Mouse (Mus musculus) kidney, adult 8-10 months (tissue): ENCODE results near the gene Hrh1.

Experiments used
- DNase-seq, 2 experiments: peaks; one replicate each; pipeline ENCODE4 v3.0.0; 2022

Gene Hrh1

DNA sequence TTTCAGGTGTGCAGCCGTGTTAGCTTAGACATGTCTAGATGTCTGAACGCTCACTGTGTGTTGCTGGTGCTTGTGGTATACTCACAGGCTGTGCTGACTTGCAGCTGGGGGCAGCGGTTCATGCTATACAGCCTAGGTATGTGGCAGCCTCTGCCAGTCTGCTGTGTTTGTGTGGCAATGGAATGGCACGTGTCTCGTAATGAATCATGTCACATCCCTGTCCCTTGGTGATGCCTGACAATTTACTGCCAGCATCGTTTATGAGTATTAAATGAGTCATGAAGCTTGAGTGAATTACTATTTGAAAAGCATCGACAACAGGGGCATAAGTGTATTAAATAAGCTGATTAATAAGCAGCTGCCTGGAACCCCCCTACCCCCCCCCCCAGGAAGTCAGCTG lies 9.3 kb downstream of the Hrh1 start:
- no peak for DNase-seq

DNA sequence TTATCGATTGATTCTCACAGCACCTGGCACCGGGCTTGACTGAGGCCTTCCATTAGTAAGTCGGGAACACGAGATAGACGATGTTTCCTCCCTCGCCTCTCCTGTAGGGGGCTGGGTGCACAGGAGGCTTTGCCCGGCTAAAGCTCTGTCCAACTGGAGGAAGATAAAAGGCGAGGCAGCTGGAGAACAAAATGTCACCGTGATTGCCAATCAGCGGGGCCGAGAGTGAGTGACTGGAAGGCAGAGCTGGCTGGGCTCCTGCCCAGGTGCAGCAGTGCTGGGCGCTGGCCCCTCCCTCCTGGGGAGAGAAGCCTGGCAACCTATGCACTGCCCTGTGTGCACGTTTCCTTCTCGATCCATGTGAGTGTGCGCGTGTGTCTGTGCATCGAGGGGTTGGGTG lies 10.5 kb downstream of the Hrh1 start:
- no peak for DNase-seq

DNA sequence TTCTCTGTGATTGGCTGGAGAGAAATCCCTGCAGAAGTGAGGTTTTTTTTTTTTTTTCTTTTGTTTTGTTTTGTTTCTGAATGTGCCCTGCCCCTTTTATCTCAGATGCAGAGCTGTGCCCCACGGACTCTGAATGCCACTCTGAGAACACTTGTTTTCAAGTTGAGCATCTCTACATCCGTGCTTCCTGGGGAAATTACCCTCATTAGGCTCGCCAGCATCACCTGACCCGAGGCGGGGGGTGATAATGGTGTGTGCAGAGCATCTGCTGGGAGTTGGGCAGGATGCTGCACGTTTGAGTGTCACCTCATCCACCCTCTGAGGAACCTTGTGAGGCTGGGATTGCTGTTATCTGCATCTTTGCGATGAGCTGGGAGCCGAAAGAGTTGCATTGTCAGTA lies 14.2 kb downstream of the Hrh1 start:
- no peak for DNase-seq

DNA sequence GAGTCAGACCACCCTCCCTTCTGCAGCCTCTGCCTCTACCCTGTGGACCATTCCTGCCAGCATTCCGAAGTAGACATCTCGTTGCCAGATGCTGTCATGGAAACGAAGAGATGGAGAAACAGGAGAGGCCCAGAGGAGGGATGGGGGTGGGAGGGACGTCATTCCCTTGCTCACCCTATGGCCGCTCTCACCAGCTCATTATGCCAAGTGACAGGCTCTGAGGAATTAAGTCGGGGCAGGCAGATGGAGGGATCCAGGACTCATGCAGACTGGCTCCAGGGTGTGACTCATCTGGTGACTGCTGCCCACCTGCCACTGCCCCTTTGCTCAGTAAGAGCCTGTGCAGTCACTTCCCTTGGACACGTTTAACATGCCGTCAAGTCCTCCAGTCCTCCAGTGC lies 16.8 kb downstream of the Hrh1 start:
- DNase-seq = no peak

DNA sequence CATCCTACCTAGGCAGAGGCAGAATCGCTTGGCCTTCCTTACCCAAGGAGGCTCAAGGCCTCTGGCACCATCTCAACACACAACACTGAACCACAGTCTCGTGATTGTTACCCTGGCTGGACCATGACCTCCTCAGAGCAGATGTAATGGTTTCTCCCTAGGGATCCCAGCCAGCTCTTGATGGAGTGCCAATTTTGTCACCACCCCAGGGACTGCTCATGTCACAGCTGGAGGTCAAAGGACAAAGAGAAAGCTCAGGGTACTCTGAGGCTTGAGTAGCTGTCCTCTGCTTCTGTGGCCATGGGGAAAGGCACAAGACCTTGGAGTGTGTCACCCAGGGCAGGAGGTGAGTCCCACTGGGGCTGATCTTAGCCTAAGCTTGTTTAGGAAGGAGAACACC lies 20.3 kb downstream of the Hrh1 start:
- peak; percentile 89 to 91 for DNase-seq

DNA sequence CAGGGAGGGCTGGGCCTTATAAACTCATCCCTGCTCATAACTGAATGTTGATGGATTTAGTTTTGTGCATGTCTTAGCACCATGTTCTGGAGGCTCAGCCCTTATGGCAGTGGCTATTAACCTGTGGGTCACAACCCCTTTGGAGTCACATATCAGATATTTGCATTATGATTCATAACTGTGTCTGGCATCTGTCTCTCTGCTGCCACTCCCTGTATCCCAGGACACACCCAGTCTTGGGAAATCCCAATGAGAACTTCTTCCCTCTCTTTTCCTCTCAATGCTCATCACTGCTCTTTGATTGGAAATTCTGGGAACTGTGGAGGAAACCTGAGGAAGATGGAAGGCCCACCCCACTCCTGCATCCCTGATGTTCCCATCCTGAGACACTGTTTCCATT lies 23.3 kb downstream of the Hrh1 start:
- no peak for DNase-seq

DNA sequence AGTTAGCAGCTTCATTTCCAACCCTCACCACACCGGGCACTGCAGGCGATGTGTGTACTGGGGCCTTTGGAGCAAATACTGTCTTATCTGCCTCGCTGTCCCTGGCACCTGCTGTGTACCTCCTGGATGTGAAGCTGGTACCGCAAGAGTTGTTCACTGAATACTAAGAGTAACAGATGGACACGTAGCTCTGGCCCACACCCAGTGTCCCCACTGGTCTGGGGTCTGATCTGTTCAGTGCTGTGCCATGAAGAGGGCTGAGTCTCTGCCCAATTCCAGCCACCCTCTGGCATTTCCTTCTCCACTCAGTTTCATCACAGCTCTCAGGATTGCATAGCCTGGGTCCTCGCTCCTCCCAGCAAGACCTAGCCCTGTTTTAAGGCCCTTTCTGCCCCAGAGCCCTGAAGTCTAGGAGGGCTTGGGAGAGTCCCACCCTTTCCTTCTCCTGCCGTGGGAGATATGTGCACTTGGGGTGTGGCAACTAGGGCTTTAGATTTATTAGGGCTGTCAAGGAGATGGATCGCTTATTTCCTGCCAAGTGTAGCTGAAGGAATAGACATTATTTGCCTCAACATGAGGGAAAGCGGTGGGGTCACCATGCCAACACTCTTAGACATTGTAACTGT lies 25.4 kb downstream of the Hrh1 start:
- peak in 1 of 2 experiments; percentile 19 for DNase-seq

DNA sequence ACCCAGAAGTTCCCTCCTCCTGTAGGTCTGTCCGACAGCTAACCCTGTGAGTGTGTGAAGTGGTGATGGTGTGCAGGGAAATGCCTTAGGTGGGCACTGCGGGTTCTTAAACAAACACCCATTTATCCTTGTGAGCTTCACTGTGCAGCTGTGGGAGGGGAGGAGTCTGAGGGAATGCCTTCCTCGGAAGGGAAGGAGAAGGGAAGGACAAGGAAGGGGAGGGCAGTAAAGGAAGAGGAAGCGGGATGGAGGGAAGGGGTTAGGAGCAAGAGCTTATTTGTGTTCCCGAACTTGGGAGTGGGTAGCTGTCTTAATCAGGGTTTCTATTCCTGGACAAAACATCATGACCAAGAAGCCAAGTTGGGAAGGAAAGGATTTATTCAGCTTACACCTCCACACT lies 27.6 kb downstream of the Hrh1 start:
- no peak for DNase-seq

DNA sequence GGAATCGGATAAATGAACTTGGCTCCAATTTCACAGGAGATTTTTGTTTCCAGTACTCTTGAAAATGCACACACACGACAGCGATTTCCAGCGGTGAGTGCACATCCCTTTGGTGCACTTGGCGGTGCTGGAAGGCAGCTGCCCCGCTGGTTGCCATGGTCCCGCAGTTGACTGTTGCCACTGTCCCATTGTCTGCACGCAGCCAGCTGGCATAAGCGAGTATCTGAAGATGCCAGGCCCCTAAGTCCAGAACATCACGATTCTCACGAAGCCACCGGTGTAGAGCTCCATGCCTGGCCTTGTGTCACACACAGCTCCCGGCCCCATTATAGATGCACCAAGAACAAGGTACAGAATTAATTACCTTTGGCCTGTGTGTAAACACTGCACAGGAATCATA lies 29.9 kb downstream of the Hrh1 start:
- DNase-seq = no peak

DNA sequence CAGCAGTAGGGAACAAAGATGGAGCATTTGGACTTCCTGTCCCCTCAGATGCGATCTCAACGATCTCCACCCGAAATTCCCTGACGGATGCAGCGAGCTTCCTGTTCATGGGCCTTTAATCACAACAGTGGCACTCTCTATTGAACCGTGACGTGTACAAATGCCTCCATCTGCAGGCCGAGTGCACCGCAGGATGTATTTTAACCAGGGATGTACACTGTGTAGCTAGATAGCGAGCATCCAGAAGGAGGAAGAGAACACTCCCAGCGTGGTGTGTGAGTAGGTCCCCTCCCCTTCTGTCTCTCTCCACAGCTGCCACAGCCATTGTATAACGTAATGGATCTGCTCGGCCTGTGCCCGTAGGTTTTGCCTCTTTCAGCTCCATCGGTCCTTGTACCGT lies 31.1 kb downstream of the Hrh1 start:
- DNase-seq = peak; percentile 38 to 39

DNA sequence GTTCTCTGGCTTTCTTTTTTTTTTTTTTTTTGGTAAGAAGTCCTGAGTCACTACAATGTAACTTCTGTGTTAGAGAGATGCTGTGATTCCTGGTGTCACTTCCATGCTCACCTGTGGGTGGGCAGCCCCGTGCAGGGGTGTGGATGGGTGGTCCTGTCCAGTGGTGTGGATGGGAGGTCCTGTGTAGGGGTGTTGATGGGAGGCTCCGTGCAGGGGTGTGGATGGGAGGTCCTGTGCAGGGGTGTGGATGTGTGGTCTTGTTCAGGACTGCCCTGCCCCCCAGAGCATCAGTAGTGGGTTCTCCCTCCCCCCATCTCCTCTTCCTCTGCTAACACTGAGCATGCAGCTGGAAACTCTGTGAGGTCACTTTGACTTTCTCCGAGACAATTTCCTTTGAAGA lies 34.9 kb downstream of the Hrh1 start:
- DNase-seq = no peak

DNA sequence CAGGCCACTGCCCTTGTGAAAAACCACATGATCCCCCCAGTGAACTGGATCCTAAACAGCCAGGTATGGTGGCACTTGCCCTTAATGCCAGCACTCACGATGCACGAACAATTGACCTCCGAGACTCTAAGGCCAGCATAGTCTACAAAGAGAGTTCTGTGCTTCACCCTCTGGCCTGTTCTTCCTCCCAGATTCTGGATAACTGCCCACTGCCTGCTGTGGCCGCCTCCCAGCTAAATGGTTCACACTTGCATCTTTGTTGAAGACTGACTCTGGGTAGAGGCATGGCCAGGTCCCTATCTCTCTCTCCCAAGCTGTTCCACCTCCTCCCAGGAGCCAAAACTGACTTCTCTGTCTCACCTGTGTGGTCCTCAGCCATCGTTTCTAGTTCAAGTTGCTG lies 36.8 kb downstream of the Hrh1 start:
- DNase-seq = no peak

DNA sequence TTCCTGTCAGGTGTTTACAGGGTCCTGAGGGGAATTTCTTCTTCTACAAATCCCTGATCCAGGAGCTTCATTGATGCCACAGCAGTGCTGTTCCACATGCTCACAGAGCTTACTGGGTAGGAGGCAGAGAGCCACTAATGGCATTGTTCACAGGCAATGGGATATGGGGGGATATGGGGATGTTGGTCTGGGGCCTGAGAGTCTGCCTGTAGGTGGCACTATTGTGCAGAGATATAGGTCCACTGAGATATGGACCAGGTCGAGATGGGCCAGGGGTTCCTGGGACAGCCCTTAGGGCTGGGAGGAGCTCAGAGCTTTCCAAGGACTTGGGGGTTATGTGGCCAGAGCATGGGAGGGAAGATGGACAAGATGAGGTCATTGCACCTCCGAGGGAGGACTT lies 42.6 kb downstream of the Hrh1 start:
- DNase-seq = no peak

DNA sequence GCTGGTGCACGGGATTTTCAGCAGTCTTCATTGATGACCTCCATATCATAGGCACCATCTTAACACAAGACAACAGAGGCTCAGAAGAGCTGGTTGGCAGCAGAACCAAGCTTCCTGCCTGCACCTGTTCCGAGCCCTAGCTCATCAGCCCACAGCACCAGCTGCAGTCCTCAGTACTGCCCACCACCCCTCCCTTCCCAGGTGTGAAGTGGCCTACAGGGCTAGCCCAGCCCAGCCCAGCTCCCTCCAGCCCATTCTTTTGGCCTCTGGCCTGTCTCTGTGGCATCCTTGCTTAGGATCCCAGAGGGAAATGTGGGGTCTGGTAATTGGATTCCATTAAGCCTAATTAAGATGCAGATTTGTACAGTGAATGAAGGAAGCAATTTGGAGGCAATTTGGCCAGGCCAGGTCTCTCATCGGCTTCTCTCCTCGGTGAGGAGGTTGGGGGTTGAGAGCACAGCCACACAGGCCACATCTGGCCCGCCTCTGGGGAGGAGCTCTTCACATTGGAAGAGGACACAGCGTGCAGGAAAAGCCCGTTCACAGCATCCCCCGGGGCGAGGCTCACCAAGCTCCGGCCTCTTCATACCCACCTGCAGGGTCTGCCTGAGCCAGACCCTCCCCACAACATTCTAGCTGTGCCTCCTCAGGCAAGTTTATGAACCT lies 43.2 kb downstream of the Hrh1 start:
- no peak for DNase-seq

DNA sequence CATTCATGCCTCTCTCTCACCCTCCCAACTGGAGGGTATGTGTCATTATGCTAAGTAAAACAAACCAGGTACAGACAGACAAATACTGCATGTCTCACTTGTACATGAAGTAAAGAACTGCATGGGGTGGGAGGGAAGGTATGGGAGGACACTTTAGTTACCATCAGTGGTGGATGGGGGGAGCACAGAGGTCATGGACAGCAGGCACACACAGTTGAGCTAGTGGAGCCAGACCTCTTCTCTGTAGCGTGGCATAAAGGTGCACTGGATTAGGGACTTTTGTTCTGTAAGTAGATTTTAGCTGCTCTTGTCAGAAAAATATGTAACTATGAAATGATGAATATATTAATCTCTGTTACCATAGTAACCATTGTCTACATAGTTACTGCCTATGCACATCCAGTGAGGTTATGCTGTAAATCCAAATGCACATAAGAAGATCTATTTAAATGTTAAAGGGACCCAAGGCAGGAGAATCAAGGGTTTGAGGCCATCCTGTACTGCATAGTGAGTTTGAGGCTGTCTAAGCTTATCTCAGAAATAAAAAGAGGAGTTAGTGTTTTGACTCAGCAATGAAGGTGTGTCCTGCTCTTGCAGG lies 46.6 kb downstream of the Hrh1 start:
- DNase-seq = no peak

DNA sequence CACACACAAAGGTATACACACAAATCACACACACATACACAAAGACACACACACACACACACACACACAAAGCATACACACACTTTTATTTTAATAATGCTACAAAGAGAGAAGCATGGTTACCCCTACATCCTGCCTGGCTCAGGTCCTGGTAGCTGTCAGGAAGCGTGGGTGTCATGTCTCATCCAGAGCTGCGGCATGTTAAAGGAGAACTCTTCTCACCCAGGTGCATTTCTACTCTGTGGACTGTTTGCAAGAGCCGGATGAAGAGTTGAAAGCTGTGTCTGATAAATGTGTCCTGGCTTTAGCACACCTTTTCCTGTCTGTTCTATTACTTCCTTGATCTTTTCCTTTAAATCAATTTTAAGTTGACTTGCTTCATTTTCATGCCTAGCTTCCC lies 47.2 kb downstream of the Hrh1 start:
- peak in 1 of 2 experiments; percentile 11 for DNase-seq

DNA sequence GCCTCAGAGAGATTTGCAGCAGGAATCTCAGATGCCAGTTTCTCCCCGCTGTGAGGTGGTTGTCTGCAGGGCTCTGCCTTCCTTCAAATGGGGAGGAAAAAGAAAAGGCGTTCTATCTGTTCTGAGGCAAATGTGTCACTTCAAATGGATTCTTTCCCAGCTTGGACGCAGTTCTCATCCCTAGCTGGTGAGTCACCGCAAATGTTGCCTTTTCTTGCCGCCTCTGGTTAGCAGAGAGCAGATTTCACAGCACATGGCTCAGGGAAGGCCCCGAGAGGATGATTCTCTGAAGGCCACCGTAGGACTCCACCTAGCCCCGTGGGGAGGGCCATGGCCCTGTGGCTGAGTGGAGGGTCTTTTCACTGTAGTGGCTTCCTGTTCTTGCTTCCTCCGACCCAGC lies 51.2 kb downstream of the Hrh1 start:
- no peak for DNase-seq

DNA sequence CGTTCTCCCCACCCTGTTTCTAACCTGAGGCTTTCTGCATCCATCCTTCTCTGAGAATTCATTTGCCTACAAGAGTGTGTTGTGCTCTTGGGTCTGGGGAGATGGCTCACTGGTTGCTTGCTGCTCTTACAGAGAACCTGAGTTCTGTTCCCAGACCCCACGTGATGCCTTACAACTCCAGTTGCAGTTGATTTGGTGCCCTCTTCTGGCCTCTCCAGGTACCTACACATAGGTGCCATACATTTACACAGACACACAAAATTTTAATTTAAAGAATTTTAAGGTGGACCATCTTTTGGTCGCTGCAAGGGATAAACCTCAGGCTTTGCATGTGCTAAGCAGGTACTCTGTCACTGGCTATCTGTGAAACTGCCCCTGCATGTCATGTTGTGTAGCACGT lies 57.5 kb downstream of the Hrh1 start:
- no peak for DNase-seq

DNA sequence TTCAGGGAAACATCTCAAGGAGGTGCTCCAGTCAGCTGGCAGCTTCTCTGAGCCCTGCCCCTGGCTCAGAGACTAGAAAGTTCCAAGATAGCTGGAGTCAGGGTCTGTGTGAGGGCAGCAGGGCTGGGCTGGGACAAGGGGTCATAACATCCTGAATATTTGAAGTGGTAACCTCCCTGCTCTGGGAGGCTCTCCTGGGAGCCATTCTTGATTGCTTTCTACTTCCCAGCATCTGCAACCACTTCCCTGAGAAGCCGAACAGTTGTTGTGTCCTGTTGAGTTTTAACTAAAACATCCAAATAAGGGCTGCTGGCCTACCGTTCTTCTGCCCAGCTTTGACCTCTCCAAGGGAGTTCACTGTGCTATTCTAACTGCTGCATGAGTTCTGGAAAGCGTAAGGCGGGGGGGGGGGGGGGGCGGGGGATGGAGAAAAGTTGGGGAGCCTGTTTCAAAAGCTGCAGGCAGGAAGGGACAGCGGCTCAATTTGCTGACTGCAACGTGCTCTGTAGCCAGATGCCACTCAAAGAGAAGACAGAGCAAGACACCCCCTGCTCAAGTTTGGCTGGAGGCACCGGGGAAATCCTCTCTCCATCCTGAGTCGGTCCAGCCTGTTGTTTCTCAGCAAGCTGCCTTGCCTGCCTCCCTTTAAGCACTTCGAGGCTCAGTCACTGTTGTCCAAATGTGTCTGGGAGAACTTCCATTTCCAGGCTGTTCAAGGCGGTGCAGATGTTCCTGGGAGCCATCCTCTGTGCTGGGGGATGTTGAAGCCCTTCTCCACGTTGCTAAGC lies 58.7 kb downstream of the Hrh1 start:
- DNase-seq = no peak

DNA sequence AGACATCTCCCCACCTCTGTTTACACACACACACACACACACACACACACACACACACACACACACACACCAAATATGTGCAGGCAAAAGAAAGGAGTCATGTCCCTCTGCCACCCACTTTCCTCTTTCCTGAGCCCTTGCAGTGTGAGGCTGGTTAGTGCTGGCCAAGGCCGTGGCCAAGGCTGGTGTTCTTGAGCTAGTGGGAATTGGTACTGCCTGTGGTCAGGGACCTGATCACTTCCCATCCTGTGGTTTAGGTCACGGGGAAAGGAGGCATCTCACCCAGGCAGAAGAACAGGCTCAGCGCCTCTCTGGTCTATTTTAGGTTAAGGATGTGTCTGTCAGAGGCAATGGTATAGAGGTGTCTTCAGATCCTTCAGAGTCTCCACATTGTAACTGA lies 59.6 kb downstream of the Hrh1 start:
- no peak for DNase-seq

DNA sequence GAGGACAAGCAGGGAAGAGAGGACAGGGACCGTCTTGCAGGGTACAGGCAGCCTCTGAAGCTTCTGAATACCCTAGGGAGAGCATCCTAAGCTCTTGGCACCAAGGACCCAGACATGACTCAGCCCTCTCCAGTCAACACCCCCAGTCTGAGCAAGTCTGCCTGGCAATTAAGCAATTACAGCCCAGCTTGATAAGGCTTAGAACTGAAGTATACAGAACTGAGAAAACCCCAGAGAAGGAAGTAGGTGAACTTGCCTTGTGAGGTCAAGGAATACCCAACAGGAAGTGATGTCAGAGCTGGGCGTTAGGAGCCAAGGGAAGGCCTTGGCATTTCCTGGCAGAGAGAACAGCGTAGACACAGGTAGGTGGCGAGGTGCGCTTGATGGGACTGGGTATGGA lies 60.5 kb downstream of the Hrh1 start:
- DNase-seq = no peak

DNA sequence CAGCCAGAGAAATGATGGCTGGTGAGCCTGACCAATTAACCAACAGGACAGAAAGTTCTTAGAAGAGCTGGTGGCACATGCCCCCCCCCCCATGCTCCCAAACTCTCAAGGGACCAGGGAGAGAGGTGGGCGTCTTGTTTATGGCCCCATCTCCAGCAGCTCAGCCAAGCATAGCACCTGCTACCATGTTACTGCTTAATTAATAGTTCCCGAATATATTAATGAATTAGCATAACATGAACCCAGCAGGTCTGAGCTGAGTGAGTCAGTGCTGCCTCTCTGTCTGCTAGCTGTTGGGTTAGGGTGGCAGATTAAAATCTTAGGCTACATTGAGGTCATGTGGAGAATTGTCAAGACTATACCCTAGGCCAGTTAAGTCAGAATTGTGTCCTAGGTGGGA lies 62.2 kb downstream of the Hrh1 start:
- no peak for DNase-seq

DNA sequence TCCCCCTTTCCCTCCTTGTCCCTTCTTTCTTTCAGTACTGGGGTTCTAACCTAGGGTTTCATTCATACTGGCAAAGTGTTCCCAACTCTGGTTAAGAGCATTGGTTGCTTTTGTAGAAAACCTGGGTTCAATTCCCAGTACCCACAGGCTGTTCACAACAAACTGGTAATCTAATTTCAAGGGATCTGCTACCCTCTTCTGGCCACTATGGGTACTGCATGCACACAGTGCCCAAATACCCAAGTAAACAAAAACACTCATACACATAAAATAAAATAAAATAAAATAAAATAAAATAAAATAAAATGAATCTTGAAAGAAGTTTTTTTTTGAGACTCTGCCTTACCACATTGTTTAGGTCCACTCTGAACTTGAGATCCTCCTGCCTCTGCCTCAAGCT lies 63.8 kb downstream of the Hrh1 start:
- peak in 1 of 2 experiments; percentile 37 for DNase-seq

DNA sequence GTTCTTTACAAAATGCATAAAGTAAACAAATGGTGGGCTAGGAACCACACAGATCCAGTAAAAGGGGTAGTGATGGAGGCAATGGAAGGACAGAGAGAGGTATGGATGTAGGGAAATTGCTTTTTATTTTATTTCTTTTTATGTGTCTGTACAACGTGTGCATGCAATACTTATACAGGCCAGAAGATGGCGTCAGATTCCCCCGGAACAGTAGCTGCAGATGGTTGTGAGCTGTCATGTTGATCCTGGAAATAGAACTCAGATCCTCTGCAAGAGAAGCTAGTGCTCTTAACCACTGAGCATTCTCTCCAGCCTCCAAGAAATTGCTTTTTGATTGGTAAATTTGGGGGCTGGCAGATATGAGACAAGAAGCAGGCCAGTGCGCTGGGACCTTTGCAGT lies 65.0 kb downstream of the Hrh1 start:
- peak in 1 of 2 experiments; percentile 11 for DNase-seq
